Mouse (Mus musculus) spleen, adult 18-20 months (tissue): ENCODE results near the gene Hacl1.

Experiments
- DNase-seq, 2 experiments: peaks; one replicate each; pipeline ENCODE4 v3.0.0; 2022; ENCODE audit warnings: mixed read lengths in 2 of 2

The Hacl1 gene

GRCm38 (mm10) chr14:31572561-31573175 lies 68.4 kb downstream of the Hacl1 start:
- DNase-seq: no peak

- DNase-seq: no peak
These were observed 69.7 kb downstream of the Hacl1 start for GRCm38 (mm10) chr14:31571419-31571818.

- no peak for DNase-seq
These were observed 70.7 kb downstream of the Hacl1 start for GRCm38 (mm10) chr14:31570131-31570951.

- DNase-seq: peak in 1 of 2 experiments; percentile 24
These were observed 71.9 kb downstream of the Hacl1 start for GRCm38 (mm10) chr14:31569151-31569631.

- DNase-seq: no peak
These were observed 75.4 kb downstream of the Hacl1 start for GRCm38 (mm10) chr14:31565478-31566212.

GRCm38 (mm10) chr14:31564452-31565179 lies 76.5 kb downstream of the Hacl1 start:
- no peak for DNase-seq

GRCm38 (mm10) chr14:31560886-31561285 lies 80.2 kb downstream of the Hacl1 start:
- DNase-seq: no peak

GRCm38 (mm10) chr14:31559216-31559615 lies 81.9 kb downstream of the Hacl1 start:
- DNase-seq: no peak

- no peak for DNase-seq
These were observed 83.3 kb downstream of the Hacl1 start for GRCm38 (mm10) chr14:31557784-31558183.

GRCm38 (mm10) chr14:31557273-31557672 lies 83.8 kb downstream of the Hacl1 start:
- no peak for DNase-seq

- no peak for DNase-seq
These were observed 84.4 kb downstream of the Hacl1 start for GRCm38 (mm10) chr14:31556526-31557260.

GRCm38 (mm10) chr14:31555963-31556434 lies 85.1 kb downstream of the Hacl1 start:
- no peak for DNase-seq

- no peak for DNase-seq
These were observed 86.1 kb downstream of the Hacl1 start for GRCm38 (mm10) chr14:31555021-31555420.
